Mouse (Mus musculus) hindbrain, embryonic 14.5 days (tissue): ENCODE results near the gene Golim4. TPM values are rescaled to one million over a fixed set of nuclear protein-coding genes. Genes with fewer than 3 reads are reported as not detected.

Experiments
- ATAC-seq: fragments of 200-750 bp; cut with Nextera tagmentation; 2 replicates; pipeline ENCODE4 v1.8.0; 2017; ENCODE audit warnings: moderate number of reproducible peaks, mild to moderate bottlenecking, moderate TSS enrichment, moderate library complexity; ENCODE audit not compliant: low FRiP score
- DNase-seq: peaks from one replicate; pipeline ENCODE4 v3.0.0-alpha.2; 2015; ENCODE audit warnings: low spot score
- H3K27ac ChIP-seq: fragments of 300-500 bp; sonication (generic); 2 replicates; pipeline ENCODE4 v1.5.1; 2014; ENCODE audit warnings: mild to moderate bottlenecking, moderate library complexity
- H3K27me3 ChIP-seq: fragments of 300-500 bp; sonication (generic); 2 replicates; pipeline ENCODE4 v1.6.1; 2014; ENCODE audit warnings: mild to moderate bottlenecking, low read length, mixed read lengths; ENCODE audit not compliant: control insufficient read depth, insufficient read depth
- H3K36me3 ChIP-seq: fragments of 300-500 bp; sonication (generic); replicated peaks from 2 replicates; pipeline ENCODE4 v1.6.1; 2014; ENCODE audit not compliant: control insufficient read depth, insufficient read depth
- H3K4me1 ChIP-seq: fragments of 300-500 bp; sonication (generic); replicated peaks from 2 replicates; pipeline ENCODE4 v1.6.1; 2014; ENCODE audit warnings: antibody characterized with exemption, low read length, mixed read lengths; ENCODE audit not compliant: control insufficient read depth, insufficient read depth
- H3K4me2 ChIP-seq: fragments of 300-500 bp; sonication (generic); replicated peaks from 2 replicates; pipeline ENCODE4 v1.6.1; 2014; ENCODE audit warnings: mild to moderate bottlenecking, moderate library complexity
- H3K4me3 ChIP-seq: fragments of 300-500 bp; sonication (generic); replicated peaks from 2 replicates; pipeline ENCODE4 v1.5.1; 2014; ENCODE audit warnings: mild to moderate bottlenecking, low read length
- H3K9ac ChIP-seq: fragments of 300-500 bp; sonication (generic); 2 replicates; pipeline ENCODE4 v1.6.1; 2014
- H3K9me3 ChIP-seq: fragments of 300-500 bp; sonication (generic); 2 replicates; pipeline ENCODE4 v1.6.1; 2016; ENCODE audit warnings: low read length; ENCODE audit not compliant: control insufficient read depth
- WGBS: fragments of 180-500 bp; shearing (Covaris S2); extraction: QIAGEN DNeasy Blood & Tissue Kit; methylation state at CpG from one replicate; pipeline ENCODE4 v1.1.7; 2014; 5-methylcytosine and 5-hydroxymethylcytosine counted together
- polyA plus RNA-seq: library from polyadenylated mRNA; unstranded; fragments of >200 nt; fragmentation: Nextera tagmentation; extraction: Ambion mirVana; gene quantifications from 2 replicates; pipeline ENCODE4 v1.2.1, GENCODE M21; 2014

The Golim4 gene
- polyA plus RNA-seq, 1 experiment from 2014 or later: 19.6 TPM

- Histone ChIP-seq H3K9me3 (no peaks in the 10 kb centered on the region), H3K9ac (no peak overlapping the region; the same call in 1 of the 2 replicates), H3K4me1 (peaks cover 37% of the 10 kb centered on the region), H3K27me3 (no peaks in the 10 kb centered on the region), H3K27ac (no peak overlapping the region), H3K4me3 (no peak overlapping the region), H3K4me2 (peak overlapping the region; percentile 22), H3K36me3 (no peaks in the 10 kb centered on the region)
- DNase-seq (peak; percentile 13), ATAC-seq (no peak)
- 75% methylated on average over 5 of the region's 5 CpGs for WGBS
Measured at GRCm38 (mm10) chr3:75952328-75953060, 4.3 kb downstream of the Golim4 start.

GRCm38 (mm10) chr3:75950897-75951296, 5.9 kb downstream of the Golim4 start:
- no peak overlapping the region for H3K4me3 ChIP-seq
- H3K27ac ChIP-seq: no peak overlapping the region
- H3K4me2 ChIP-seq: no peak overlapping the region
- H3K4me1 ChIP-seq: peaks cover 37% of the 10 kb centered on the region
- no peaks in the 10 kb centered on the region for H3K36me3 ChIP-seq
- H3K9ac ChIP-seq: no peak overlapping the region
- no peaks in the 10 kb centered on the region for H3K9me3 ChIP-seq
- 76% methylated on average over 6 of the region's 6 CpGs for WGBS
- no peaks in the 10 kb centered on the region for H3K27me3 ChIP-seq
- no peak for DNase-seq
- ATAC-seq: no peak

DNA sequence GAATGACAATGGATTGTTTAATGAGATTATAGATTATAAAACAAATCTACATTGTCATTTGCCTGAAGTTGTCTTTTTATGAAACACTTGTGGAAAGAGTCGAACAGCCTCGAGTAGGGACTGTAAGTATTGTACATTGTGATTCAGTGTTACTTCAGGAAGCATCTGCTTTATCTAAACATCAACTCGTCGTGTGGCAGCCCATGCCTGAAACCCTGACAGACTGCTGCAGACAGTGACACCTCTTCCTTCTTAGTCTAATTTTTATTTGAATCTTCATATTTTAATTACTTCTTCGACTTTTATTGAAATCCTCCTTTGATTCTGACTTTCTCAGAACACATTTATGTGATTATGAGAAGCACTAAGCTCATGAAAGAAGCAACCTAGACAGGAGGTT, 7.4 kb downstream of the Golim4 start:
- no peak overlapping the region for H3K4me2 ChIP-seq
- no peak overlapping the region for H3K4me3 ChIP-seq
- no peak for DNase-seq
- H3K27ac ChIP-seq: no peak overlapping the region
- no peaks in the 10 kb centered on the region for H3K36me3 ChIP-seq
- no peaks in the 10 kb centered on the region for H3K27me3 ChIP-seq
- no peak for ATAC-seq
- no peak overlapping the region for H3K9ac ChIP-seq
- H3K4me1 ChIP-seq: peaks cover 26% of the 10 kb centered on the region
- no peaks in the 10 kb centered on the region for H3K9me3 ChIP-seq
- 84% methylated on average over 5 of the region's 5 CpGs for WGBS

GRCm38 (mm10) chr3:75948541-75949095, 8.1 kb downstream of the Golim4 start:
- no peak for DNase-seq

DNA sequence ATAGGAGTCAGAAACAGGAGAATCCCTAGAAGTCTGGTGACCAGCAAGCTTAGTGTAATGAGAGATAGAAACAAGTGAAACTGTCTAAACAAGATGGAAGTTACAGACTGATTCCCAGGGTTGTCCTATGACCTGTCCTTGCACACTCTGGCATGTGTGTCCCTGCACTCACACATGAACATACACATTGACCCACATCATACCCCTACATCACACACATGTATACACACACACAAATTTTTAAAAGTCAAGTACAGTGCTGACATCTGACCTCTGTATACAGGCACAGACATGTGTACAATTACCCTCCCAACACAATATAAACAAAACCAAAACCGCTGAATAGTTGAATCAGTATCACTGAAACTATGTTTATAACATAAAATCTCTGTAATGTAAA, 8.7 kb downstream of the Golim4 start:
- H3K27ac ChIP-seq: no peak overlapping the region
- DNase-seq: no peak
- WGBS: 90% methylated on average over 1 of the region's 1 CpGs
- H3K4me3 ChIP-seq: no peak overlapping the region
- no peaks in the 10 kb centered on the region for H3K9me3 ChIP-seq
- ATAC-seq: no peak
- H3K36me3 ChIP-seq: no peaks in the 10 kb centered on the region
- H3K4me2 ChIP-seq: no peak overlapping the region
- no peaks in the 10 kb centered on the region for H3K27me3 ChIP-seq
- no peak overlapping the region for H3K9ac ChIP-seq
- peaks cover 14% of the 10 kb centered on the region; the same call in 1 of the 2 replicates for H3K4me1 ChIP-seq

More at GRCm38 (mm10) chr3:75948541-75949095, 8.1 kb downstream of the Golim4 start:
- H3K27ac ChIP-seq: no peak overlapping the region
- H3K4me1 ChIP-seq: peaks cover 19% of the 10 kb centered on the region
- H3K4me2 ChIP-seq: no peak overlapping the region
- H3K36me3 ChIP-seq: no peaks in the 10 kb centered on the region
- no peaks in the 10 kb centered on the region for H3K27me3 ChIP-seq
- no peaks in the 10 kb centered on the region for H3K9me3 ChIP-seq
- H3K4me3 ChIP-seq: no peak overlapping the region
- no peak for ATAC-seq
- WGBS: 76% methylated on average over 2 of the region's 2 CpGs
- H3K9ac ChIP-seq: no peak overlapping the region

GRCm38 (mm10) chr3:75942303-75943060, 14.3 kb downstream of the Golim4 start:
- 74% methylated on average over 12 of the region's 12 CpGs for WGBS
- DNase-seq (no peak), ATAC-seq (no peak)
- Histone ChIP-seq H3K36me3 (no peaks in the 10 kb centered on the region), H3K4me3 (no peak overlapping the region), H3K9ac (no peak overlapping the region), H3K27ac (no peak overlapping the region), H3K4me2 (no peak overlapping the region), H3K9me3 (no peaks in the 10 kb centered on the region), H3K4me1 (0 out of 2 replicates have a peak, but pooled peaks cover 12% of the 10 kb centered on the region), H3K27me3 (no peaks in the 10 kb centered on the region)

DNA sequence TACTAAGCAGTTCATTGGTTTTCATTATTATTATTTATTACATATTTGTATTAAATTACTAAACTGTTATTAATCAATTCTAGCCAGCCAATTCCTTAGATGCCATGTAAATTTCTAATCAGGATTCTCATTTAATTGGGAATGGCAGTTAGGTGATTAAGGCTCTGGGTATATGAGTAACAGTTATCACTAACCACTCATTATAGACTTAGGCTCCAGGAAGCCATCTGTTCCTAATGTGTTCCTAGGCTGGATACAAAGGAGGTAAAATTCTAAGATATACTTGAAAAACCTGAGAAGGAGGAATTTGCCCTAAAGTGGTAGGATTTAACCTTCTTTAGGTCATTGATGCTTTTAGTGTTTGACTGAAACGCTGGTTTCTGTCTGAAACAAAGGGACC, 14.9 kb downstream of the Golim4 start:
- no peak overlapping the region for H3K9ac ChIP-seq
- no peaks in the 10 kb centered on the region for H3K36me3 ChIP-seq
- no peaks in the 10 kb centered on the region for H3K27me3 ChIP-seq
- ATAC-seq (no peak), DNase-seq (no peak)
- H3K4me1 ChIP-seq: 0 out of 2 replicates have a peak, but pooled peaks cover 12% of the 10 kb centered on the region
- H3K27ac ChIP-seq: no peak overlapping the region
- H3K4me2 ChIP-seq: no peak overlapping the region
- H3K4me3 ChIP-seq: no peak overlapping the region
- H3K9me3 ChIP-seq: no peaks in the 10 kb centered on the region
- WGBS: 85% methylated on average over 1 of the region's 1 CpGs

GRCm38 (mm10) chr3:75936152-75936551, 20.6 kb downstream of the Golim4 start:
- H3K4me2 ChIP-seq: no peak overlapping the region
- no peak overlapping the region for H3K4me3 ChIP-seq
- DNase-seq (no peak), ATAC-seq (no peak)
- no peak overlapping the region for H3K9ac ChIP-seq
- 0 out of 2 replicates have a peak, but pooled peaks cover 3% of the 10 kb centered on the region for H3K9me3 ChIP-seq
- no peaks in the 10 kb centered on the region for H3K36me3 ChIP-seq
- 85% methylated on average over 2 of the region's 2 CpGs for WGBS
- no peaks in the 10 kb centered on the region for H3K4me1 ChIP-seq
- H3K27ac ChIP-seq: no peak overlapping the region
- no peaks in the 10 kb centered on the region for H3K27me3 ChIP-seq

DNA sequence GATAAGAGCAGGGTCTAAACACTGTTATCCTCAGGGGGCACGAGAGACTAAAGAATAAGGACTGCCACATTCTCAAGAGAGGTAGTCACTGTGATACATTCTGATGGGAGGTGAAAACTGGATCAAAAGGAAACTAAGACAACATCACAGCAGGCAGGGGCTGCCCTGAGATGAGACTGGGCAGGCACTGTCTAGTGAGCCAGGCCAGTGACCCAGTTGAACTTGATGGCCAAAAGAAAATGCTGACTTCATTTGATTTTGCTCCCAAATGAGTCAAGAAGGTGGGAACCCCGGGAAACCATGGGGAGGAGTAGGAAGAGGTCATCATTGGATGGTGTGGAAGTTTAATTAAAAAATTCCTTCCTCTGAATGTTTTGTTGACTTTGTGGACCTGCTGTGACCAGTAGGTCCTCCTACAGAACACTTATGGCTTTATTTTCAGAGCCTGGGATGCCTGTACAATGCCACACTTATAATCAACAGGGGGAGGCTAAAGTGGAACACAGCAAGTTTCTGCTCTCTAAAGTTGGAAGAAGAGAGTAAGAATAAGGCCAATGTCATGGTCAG, 26.0 kb downstream of the Golim4 start:
- no peak overlapping the region for H3K4me2 ChIP-seq
- DNase-seq (no peak), ATAC-seq (no peak)
- H3K9me3 ChIP-seq: 0 out of 2 replicates have a peak, but pooled peaks cover 3% of the 10 kb centered on the region
- 91% methylated on average over 2 of the region's 2 CpGs for WGBS
- no peak overlapping the region for H3K4me3 ChIP-seq
- H3K27ac ChIP-seq: no peak overlapping the region
- no peaks in the 10 kb centered on the region for H3K36me3 ChIP-seq
- H3K4me1 ChIP-seq: no peaks in the 10 kb centered on the region
- no peaks in the 10 kb centered on the region for H3K27me3 ChIP-seq
- H3K9ac ChIP-seq: no peak overlapping the region
